Mouse (Mus musculus) urinary bladder, adult 18-20 months (tissue): ENCODE measurements around the gene Nup107.
"Not testable (repeated sequence)": the region's sequence is repeated elsewhere in the genome, so short reads cannot be mapped to it uniquely, and the experiment has no call there.

Source experiments
- DNase-seq, 2 experiments: peaks; one replicate each; pipeline ENCODE4 v3.0.0; 2022; ENCODE audit warnings: low spot score in 2 of 2, mixed read lengths in 2 of 2

Nup107 gene

GRCm38 (mm10) chr10:117763588-117764190, 28.8 kb downstream of the Nup107 start:
- no peak for DNase-seq

GRCm38 (mm10) chr10:117762966-117763365, 29.5 kb downstream of the Nup107 start:
- DNase-seq = no peak

GRCm38 (mm10) chr10:117762281-117762830, 30.1 kb downstream of the Nup107 start:
- DNase-seq = no peak

- DNase-seq = no peak
These were observed 31.0 kb downstream of the Nup107 start for GRCm38 (mm10) chr10:117761551-117761950.

- no peak for DNase-seq
These were observed 31.6 kb downstream of the Nup107 start for GRCm38 (mm10) chr10:117760831-117761335.

GRCm38 (mm10) chr10:117759844-117760630, 32.5 kb downstream of the Nup107 start:
- DNase-seq = no peak

GRCm38 (mm10) chr10:117758749-117759727, 33.5 kb downstream of the Nup107 start:
- no peak for DNase-seq

- not testable (repeated sequence) for DNase-seq
These were observed 34.2 kb downstream of the Nup107 start for GRCm38 (mm10) chr10:117758344-117758743.

- no peak for DNase-seq
These were observed 34.6 kb downstream of the Nup107 start for GRCm38 (mm10) chr10:117757796-117758342.

GRCm38 (mm10) chr10:117757259-117757658, 35.2 kb downstream of the Nup107 start:
- no peak for DNase-seq

GRCm38 (mm10) chr10:117756784-117757183, 35.7 kb downstream of the Nup107 start:
- DNase-seq = no peak

- no peak for DNase-seq
These were observed 36.6 kb downstream of the Nup107 start for GRCm38 (mm10) chr10:117755799-117756467.

- no peak for DNase-seq
These were observed 37.3 kb downstream of the Nup107 start for GRCm38 (mm10) chr10:117755086-117755798.

GRCm38 (mm10) chr10:117754609-117754940, 37.9 kb downstream of the Nup107 start:
- no peak for DNase-seq

- no peak for DNase-seq
These were observed 38.5 kb downstream of the Nup107 start for GRCm38 (mm10) chr10:117753711-117754608.

- DNase-seq = no peak
These were observed 39.5 kb downstream of the Nup107 start for GRCm38 (mm10) chr10:117752851-117753647.

- no peak for DNase-seq
These were observed 40.1 kb downstream of the Nup107 start for GRCm38 (mm10) chr10:117752304-117752821.

- no peak for DNase-seq
These were observed 40.8 kb downstream of the Nup107 start for GRCm38 (mm10) chr10:117751744-117752143.
